Mouse (Mus musculus) activated CD4-positive, CD25-positive, alpha-beta regulatory T cell, adult 4 months (primary cell): ENCODE measurements around the gene Terf2ip. TPM values are rescaled to one million over a fixed set of nuclear protein-coding genes. Genes with fewer than 3 reads are reported as not detected.

ENCODE experiments used
- ATAC-seq: one replicate; pipeline ENCODE4 v1.8.0; 2017
- polyA plus RNA-seq, 2 experiments: library from polyadenylated mRNA; unstranded; fragments of 100-300 nt; shearing (Covaris generic); gene quantifications; one replicate each; pipeline ENCODE4 v1.2.1; 2017

Terf2ip gene
- polyA plus RNA-seq, 2 experiments from 2014 or later, result 9.0 to 9.3 TPM

DNA sequence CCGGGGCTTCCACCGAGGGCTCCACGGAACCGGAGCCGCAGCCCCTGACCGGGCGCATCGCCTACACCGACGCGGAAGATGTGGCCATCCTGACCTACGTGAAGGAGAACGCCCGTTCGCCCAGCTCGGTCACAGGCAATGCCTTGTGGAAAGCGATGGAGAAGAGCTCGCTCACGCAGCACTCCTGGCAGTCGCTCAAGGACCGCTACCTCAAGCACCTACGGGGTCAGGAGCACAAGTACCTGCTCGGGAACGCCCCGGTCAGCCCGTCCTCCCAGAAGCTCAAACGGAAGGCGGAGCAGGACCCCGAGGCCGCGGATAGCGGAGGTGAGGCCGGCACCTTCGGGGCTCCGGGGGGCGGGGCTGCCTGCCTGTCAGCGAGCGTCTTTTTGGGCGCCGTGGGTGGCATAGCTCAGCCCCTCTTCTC, 631 bp downstream of the Terf2ip start:
- peak; percentile 27 for ATAC-seq

- ATAC-seq, result no peak
Measured at GRCm38 (mm10) chr8:112014936-112015335, 3.7 kb downstream of the Terf2ip start, which contains the start of gene Gm6793. Gene Gm6793 (minus strand): TSS chr8:112015036.

DNA sequence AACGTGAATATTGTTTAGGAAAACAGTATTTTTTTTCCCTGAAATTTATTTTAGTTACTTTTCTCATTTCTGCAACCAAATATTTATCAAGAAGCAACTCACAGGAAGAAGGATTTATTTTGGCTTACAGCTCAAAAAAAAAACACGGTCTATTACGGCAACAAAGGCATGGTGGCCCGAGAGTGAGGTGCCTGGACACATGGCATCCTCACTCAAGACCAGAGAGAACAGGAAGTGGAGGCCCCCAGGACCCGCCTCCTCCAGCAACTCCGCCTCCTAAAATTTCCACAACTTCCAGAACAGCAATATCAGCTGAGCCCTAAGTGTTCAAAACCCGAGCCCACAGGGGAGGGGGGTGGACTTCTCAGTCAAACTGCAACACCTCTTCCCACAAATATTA, 18.3 kb downstream of the Terf2ip start:
- no peak for ATAC-seq

DNA sequence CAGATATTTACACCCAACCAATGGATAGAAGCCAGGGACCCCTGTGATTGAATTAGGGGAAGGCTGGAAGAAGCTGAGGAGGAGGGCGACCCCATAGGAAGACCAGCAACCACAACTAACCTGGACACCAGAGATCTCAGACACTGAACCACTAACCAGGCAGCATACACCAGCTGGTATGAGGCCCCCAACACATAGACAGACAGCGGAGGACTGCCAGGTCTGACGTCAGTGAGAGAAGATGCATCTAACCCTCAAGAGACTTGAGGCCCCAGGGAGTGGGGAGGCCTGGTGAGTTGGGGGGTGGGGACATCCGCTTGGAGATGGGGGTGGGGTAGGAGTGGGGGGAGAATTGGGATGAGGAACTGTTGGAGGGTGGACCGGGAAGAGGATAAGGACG, 19.5 kb downstream of the Terf2ip start:
- no peak for ATAC-seq

- no peak for ATAC-seq
Measured at GRCm38 (mm10) chr8:112033071-112033470, 21.9 kb downstream of the Terf2ip start.

DNA sequence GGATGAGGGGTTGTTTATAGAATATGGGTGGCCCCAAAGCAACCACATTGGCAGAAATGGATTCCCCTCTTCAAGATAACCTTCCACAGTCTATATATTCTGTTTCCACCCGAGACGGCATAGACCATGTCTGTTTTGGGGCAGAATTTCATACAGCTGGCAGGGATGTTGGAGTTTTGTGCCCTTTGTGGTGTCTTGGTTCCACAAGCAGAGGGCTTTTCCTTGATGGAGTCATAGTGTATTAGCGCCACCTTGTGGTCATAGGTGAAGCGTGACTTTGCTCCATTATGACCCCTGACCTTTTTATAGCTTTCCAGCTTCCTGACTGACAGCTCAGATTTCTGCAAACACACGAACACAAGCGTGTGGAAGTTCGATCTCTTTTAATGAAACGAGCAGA, 23.4 kb downstream of the Terf2ip start:
- ATAC-seq, result peak; percentile 90

DNA sequence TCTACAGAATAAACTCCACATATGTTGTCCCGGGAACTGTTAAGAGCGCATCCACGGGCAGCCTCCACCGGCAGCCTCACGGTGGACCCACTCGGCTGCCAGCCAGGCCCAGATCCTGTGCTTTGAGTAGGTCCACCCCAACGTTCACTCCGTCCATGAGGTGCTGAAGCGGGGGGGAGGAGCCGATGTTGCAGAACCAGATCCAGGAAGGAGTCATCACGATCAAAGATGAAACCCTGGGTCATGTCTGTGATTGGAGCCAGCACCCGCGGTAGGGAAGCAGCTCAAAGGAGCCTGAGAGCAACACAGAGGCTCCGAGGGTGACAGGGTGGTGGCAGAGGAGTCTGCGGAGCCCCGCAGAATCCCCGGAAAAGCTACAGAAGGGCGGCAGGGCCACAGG, 26.3 kb downstream of the Terf2ip start:
- ATAC-seq, result no peak

- ATAC-seq, result no peak
Measured at GRCm38 (mm10) chr8:112045182-112045581, 34.0 kb downstream of the Terf2ip start.

GRCm38 (mm10) chr8:112045896-112046295, 34.7 kb downstream of the Terf2ip start:
- peak; percentile 75 for ATAC-seq

GRCm38 (mm10) chr8:112048293-112048692, 37.1 kb downstream of the Terf2ip start:
- no peak for ATAC-seq

DNA sequence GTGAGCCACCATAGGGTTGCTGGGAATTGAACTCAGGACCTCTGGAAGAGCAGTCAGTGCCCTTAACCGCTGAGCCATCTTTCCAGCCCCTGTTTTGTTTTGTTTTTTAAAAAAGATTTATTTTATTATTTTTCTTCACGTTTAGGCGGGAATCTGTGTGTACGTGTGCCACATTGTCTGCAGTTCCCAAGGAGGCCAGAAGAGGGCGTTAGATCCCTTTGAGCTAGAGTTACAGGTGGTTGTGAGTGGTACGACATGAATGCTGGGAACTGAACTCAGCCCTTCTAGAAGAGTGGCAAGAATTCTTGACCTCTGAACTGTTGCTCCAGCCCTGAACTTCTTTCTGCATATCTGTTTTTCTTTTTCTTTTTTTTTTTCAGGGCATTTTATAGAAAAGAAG, 38.8 kb downstream of the Terf2ip start:
- no peak for ATAC-seq

- ATAC-seq, result no peak
Measured at GRCm38 (mm10) chr8:112051537-112051936, 40.3 kb downstream of the Terf2ip start.

DNA sequence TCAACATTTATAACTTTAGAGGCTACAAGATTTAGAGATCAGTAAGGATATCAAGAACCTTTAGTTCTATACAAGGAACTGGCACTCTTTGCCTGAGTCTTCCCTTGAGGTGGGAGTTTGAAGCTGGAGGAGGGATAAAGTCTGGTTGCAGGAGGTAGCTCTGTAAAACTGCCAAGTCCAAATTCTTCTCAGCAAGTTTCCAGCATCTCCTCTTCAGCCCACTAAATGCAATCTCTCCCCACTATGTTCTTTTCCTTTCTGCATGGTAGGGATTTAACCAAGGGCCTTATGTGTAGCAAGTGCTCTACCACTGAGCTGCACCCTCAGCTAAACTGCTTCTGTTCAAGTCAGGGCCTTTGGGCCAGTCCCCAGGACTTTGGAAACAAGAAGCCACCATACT, 43.3 kb downstream of the Terf2ip start:
- no peak for ATAC-seq

DNA sequence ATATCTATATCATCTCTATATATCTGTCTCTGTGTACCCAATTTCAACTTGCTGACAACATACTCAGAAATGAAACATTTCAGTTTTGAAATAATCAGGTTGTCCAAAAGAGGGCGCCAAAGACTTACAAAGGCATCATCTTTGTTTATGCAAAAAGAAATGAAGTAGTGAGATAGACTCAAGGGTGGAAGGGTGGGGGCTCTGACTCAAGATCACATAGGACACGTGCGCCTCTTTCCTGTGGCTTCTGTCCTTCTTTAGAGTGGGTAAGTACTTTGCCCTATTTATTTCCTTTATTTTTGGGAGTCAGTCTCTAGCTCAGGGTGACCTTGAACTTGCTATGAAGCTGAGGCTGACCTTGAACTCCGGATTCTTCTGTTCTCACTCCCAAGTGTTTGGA, 50.2 kb downstream of the Terf2ip start:
- ATAC-seq, result peak; percentile 43

Other genes starting within 250 kb of the Terf2ip start
- gene Cfdp1, start 157.1 kb upstream of the Terf2ip start, polyA plus RNA-seq, result 100 to 1,000 TPM; 118 to 135 TPM
- 1 to 10 TPM; 6.4 to 8.4 TPM for gene Tmem170, start 134.6 kb upstream of the Terf2ip start, polyA plus RNA-seq
- not detected for gene Chst5, start 101.0 kb upstream of the Terf2ip start, polyA plus RNA-seq
- 1 to 10 TPM; 1.4 to 1.8 TPM for gene Tmem231, start 77.5 kb upstream of the Terf2ip start, polyA plus RNA-seq
- 100 to 1,000 TPM; 244 to 264 TPM for gene Gabarapl2, start 70.7 kb upstream of the Terf2ip start, polyA plus RNA-seq
- gene Adat1, start 19.1 kb upstream of the Terf2ip start, polyA plus RNA-seq, result 1 to 10 TPM; 3.9 to 4.1 TPM
- 100 to 1,000 TPM; 142 to 152 TPM for gene Kars, start 75 bp upstream of the Terf2ip start, polyA plus RNA-seq
- gene Gm6793, start 3.6 kb downstream of the Terf2ip start, polyA plus RNA-seq, result 1 to 10 TPM in 1 of 2 experiments, under 1 TPM in 1; 0.33 to 1.4 TPM